Mouse (Mus musculus): Measurements from ENCODE around the gene Nfkb1. TPM values are rescaled to one million over a fixed set of nuclear protein-coding genes. Genes with fewer than 3 reads are reported as not detected.
A peak's percentile ranks its signal among the peaks of the same experiment; 100 is the strongest.

Gene Nfkb1
- polyA plus RNA-seq, 1 experiment, result 106 TPM

DNA sequence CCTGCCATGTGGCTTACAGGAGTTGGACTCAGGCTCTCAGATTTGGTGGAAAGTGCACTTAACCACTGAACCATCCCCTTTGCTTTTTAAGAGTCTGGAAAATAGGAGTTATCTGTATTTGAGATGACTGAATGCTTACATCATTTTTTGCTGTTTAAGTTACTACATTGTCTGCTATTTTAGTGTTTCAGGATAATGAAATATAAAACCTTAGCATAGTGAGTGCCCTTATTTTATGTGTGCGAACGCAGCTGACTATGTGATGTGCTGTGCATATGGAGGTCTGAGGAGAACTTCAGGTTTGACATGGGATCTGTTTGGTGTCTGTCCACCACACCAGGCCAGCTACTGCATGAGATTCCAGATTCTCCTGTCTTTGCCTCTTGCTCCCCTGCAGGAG lies 66.1 kb downstream of the Nfkb1 start:
- peaks cover 14% of the 10 kb centered on the region for H3K4me1 ChIP-seq (ENCODE audit: control insufficient read depth, insufficient read depth, low read length)
- H3K27ac ChIP-seq (ENCODE audit: insufficient read depth, low read depth, low read length), result no peak overlapping the region
- H3K4me3 ChIP-seq (ENCODE audit: insufficient read depth, low read length), result no peak overlapping the region
- TF ChIP-seq CTCF (IDR thresholded peaks at IDR 0.05; ENCODE audit: low read depth, low read length), result no peak
- no peak for TF ChIP-seq POLR2A (IDR thresholded peaks at IDR 0.05; ENCODE audit: borderline replicate concordance, low read depth, low read length)

DNA sequence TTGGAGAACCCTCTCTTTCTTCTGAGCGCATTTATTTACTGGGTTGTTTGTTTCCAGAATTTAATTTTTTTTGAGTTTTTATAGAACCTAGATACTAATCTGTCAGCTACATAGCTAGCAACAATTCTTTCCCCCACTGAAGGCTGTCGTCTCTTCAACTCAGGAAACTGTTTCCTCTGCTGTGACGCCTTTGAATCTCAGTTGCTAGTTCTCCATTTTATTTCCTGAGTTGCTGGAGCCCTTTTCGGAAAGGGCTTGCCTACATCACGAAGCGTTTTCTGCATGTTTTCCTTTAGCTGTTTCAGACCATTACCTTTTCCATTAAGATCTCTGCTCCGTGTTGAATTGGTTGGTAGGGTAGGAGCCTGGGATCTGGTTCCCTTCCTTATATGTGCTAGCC lies 74.6 kb downstream of the Nfkb1 start:
- TF ChIP-seq CTCF (IDR thresholded peaks at IDR 0.05; ENCODE audit: low read depth, low read length) (no peak), POLR2A (IDR thresholded peaks at IDR 0.05; ENCODE audit: borderline replicate concordance, low read depth, low read length) (no peak)
- Histone ChIP-seq H3K4me1 (ENCODE audit: control insufficient read depth, insufficient read depth, low read length) (peaks cover 8% of the 10 kb centered on the region), H3K27ac (ENCODE audit: insufficient read depth, low read depth, low read length) (peak overlapping the region; percentile 38; the same call in 1 of the 2 replicates), H3K4me3 (ENCODE audit: insufficient read depth, low read length) (no peak overlapping the region)

GRCm38 (mm10) chr3:135614376-135614775 lies 77.0 kb downstream of the Nfkb1 start:
- no peak for TF ChIP-seq POLR2A (IDR thresholded peaks at IDR 0.05; ENCODE audit: borderline replicate concordance, low read depth, low read length)
- TF ChIP-seq CTCF (IDR thresholded peaks at IDR 0.05; ENCODE audit: low read depth, low read length), result no peak
- peaks cover 17% of the 10 kb centered on the region for H3K4me1 ChIP-seq (ENCODE audit: control insufficient read depth, insufficient read depth, low read length)
- no peak overlapping the region for H3K27ac ChIP-seq (ENCODE audit: insufficient read depth, low read depth, low read length)
- no peak overlapping the region for H3K4me3 ChIP-seq (ENCODE audit: insufficient read depth, low read length)

DNA sequence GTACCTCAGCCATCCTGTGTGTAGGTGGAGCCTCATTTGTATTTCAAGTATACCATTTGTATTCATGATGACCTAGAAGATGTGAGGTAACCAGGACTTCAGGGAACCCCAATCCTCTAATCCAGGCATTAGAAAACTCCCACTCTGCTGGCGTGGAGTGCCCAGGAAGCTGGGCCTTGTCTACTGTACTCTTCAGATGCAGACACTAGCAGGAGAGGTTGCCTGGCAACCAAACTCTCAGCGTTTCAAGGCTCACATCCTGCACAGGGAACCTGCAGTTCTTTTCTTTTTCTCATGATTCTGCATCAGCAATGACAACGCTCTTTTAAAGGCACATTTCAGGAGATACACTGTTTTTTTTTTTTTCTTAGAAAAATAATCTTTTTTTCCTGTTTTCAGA lies 81.1 kb downstream of the Nfkb1 start:
- Histone ChIP-seq H3K4me1 (ENCODE audit: control insufficient read depth, insufficient read depth, low read length) (peaks cover 28% of the 10 kb centered on the region), H3K27ac (ENCODE audit: insufficient read depth, low read depth, low read length) (no peak overlapping the region), H3K4me3 (ENCODE audit: insufficient read depth, low read length) (no peak overlapping the region)
- TF ChIP-seq CTCF (IDR thresholded peaks at IDR 0.05; ENCODE audit: low read depth, low read length), result no peak
- TF ChIP-seq POLR2A (IDR thresholded peaks at IDR 0.05; ENCODE audit: borderline replicate concordance, low read depth, low read length), result no peak

DNA sequence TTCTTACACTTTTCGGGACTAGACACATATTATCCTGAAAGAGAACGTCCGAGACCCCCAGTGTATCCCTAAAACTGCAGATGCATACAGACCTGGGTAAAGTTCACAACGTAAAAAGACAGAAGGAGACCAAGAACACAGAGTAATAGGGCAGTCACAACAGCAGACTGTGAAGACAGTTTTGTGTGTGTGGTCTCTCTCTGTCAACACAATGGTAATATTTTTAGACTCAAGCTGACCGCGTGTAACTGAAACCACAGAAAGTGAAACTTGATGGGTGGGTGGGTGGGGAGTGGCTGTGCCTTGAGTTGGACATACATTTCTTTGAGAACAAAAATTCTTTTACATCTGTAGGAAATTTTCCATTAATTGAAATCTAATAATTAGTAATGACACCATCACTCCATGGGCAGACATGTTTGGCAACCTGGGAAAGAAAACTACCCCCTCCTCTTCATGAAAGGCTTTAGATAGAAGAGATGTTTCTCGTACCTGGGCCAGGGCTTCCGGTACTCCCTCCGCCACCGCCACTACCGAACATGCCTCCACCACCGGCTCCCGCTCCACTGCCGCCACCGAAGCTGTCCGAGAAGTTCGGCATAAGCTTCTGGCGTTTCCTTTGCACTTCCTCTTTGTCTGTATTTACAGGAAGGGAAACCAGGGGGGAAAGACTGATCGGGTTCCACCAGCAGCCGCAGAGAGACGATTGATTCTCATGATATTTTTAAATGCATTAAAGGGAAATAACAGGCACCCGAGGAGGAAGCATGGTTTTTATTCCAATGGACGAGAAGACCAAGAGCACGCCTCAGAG lies 83.5 kb downstream of the Nfkb1 start:
- H3K4me1 ChIP-seq (ENCODE audit: control insufficient read depth, insufficient read depth, low read length), result peaks cover 35% of the 10 kb centered on the region
- TF ChIP-seq POLR2A (IDR thresholded peaks at IDR 0.05; ENCODE audit: borderline replicate concordance, low read depth, low read length) (no peak), CTCF (IDR thresholded peaks at IDR 0.05; ENCODE audit: low read depth, low read length) (no peak)
- H3K4me3 ChIP-seq (ENCODE audit: insufficient read depth, low read length), result peak overlapping the region; percentile 70
- peak overlapping the region; percentile 93 for H3K27ac ChIP-seq (ENCODE audit: insufficient read depth, low read depth, low read length)

DNA sequence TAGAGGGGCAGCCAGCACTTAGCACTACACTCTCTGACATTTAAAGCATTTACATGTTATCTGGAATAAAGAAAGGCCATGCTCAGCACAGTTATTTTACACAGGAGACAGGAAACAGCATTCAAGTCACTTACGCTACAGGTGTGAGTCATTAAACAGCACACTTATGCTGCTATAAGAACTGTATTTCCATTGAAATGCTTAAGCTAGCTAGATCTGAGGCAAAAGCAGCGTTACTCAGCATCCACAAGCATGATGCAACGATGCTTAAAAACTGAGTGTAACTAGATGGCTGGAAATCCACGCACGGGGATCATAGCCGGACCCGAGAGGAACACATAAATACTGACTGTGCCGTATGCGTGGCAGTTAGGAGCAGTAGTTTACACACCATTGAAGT lies 84.3 kb downstream of the Nfkb1 start:
- Histone ChIP-seq H3K4me1 (ENCODE audit: control insufficient read depth, insufficient read depth, low read length) (peaks cover 35% of the 10 kb centered on the region), H3K27ac (ENCODE audit: insufficient read depth, low read depth, low read length) (peak overlapping the region; percentile 77; the same call in 1 of the 2 replicates), H3K4me3 (ENCODE audit: insufficient read depth, low read length) (peak overlapping the region; percentile 70)
- TF ChIP-seq POLR2A (IDR thresholded peaks at IDR 0.05; ENCODE audit: borderline replicate concordance, low read depth, low read length) (no peak), CTCF (IDR thresholded peaks at IDR 0.05; ENCODE audit: low read depth, low read length) (no peak)

DNA sequence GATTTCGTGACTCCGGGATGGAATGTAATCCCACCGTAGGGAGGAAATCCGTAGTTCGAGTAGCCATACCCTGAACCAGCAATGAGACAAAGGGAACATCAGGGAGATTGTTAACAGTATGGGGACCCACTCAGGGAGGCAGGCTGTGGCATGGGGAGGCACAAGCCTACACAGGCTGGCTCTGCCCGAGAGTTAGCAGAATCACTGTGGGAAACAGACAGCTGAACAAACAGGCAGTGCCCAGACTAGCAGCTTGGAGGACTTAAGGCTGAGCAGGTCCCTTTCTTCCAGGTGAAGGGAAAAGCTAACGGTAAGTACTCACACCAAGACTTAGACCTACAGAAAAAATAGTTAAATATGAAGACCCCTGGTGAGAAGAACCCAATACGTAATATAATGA lies 84.8 kb downstream of the Nfkb1 start:
- H3K27ac ChIP-seq (ENCODE audit: insufficient read depth, low read depth, low read length), result no peak overlapping the region
- peaks cover 35% of the 10 kb centered on the region for H3K4me1 ChIP-seq (ENCODE audit: control insufficient read depth, insufficient read depth, low read length)
- no peak overlapping the region for H3K4me3 ChIP-seq (ENCODE audit: insufficient read depth, low read length)
- TF ChIP-seq CTCF (IDR thresholded peaks at IDR 0.05; ENCODE audit: low read depth, low read length) (no peak), POLR2A (IDR thresholded peaks at IDR 0.05; ENCODE audit: borderline replicate concordance, low read depth, low read length) (no peak)

- Histone ChIP-seq H3K27ac (ENCODE audit: insufficient read depth, low read depth, low read length) (no peak overlapping the region), H3K4me3 (ENCODE audit: insufficient read depth, low read length) (no peak overlapping the region), H3K4me1 (ENCODE audit: control insufficient read depth, insufficient read depth, low read length) (peaks cover 31% of the 10 kb centered on the region)
- TF ChIP-seq POLR2A (IDR thresholded peaks at IDR 0.05; ENCODE audit: borderline replicate concordance, low read depth, low read length), result no peak
- TF ChIP-seq CTCF (IDR thresholded peaks at IDR 0.05; ENCODE audit: low read depth, low read length), result no peak
These were observed 85.9 kb downstream of the Nfkb1 start for GRCm38 (mm10) chr3:135605474-135605873.

DNA sequence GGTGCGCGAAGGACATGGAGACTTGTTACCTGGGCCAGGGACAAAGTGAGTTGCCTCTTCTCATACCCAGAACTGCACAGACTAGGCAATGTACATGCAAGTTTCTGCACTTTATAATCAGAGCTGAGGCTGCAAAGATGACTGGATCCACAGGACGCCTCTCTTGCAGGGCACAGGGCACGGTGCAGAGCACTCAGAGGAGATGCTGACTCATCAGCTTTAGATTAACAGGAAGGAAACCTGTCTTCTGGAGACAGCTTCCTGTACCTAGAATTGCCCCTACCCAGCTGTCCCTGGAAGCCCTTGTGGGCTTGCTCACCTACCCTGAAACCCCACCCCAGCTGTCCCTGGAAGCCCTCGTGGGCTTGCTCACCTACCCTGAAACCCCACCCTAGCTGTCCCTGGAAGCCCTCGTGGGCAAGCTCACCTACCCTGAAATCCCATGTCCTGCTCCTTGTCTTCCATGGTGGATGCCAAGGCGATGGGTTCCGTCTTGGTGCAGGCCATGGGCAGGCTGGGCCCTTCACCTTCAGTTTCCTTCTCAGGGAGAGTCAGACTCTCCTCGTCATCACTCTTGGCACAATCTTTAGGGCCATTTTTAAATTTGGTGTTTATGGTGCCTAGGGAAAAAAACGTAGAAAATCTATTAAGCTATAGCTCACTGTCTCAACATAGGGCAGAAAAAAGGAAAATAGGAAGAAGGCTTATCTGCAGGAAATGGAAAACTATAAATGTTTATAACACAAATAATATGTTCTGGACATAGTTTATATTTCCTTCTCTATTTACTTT lies 86.5 kb downstream of the Nfkb1 start:
- Histone ChIP-seq H3K4me1 (ENCODE audit: control insufficient read depth, insufficient read depth, low read length) (peaks cover 30% of the 10 kb centered on the region), H3K4me3 (ENCODE audit: insufficient read depth, low read length) (no peak overlapping the region), H3K27ac (ENCODE audit: insufficient read depth, low read depth, low read length) (no peak overlapping the region)
- TF ChIP-seq POLR2A (IDR thresholded peaks at IDR 0.05; ENCODE audit: borderline replicate concordance, low read depth, low read length) (no peak), CTCF (IDR thresholded peaks at IDR 0.05; ENCODE audit: low read depth, low read length) (no peak)

- Histone ChIP-seq H3K27ac (ENCODE audit: insufficient read depth, low read depth, low read length) (no peak overlapping the region), H3K4me1 (ENCODE audit: control insufficient read depth, insufficient read depth, low read length) (peaks cover 23% of the 10 kb centered on the region), H3K4me3 (ENCODE audit: insufficient read depth, low read length) (no peak overlapping the region)
- TF ChIP-seq CTCF (IDR thresholded peaks at IDR 0.05; ENCODE audit: low read depth, low read length) (no peak), POLR2A (IDR thresholded peaks at IDR 0.05; ENCODE audit: borderline replicate concordance, low read depth, low read length) (no peak)
These were observed 88.6 kb downstream of the Nfkb1 start for GRCm38 (mm10) chr3:135602731-135603130.
